Mouse (Mus musculus): ENCODE measurements around the gene Cyp3a59. TPM values are rescaled to one million over a fixed set of nuclear protein-coding genes. Genes with fewer than 3 reads are reported as not detected.
"Not testable (repeated sequence)": the region's sequence is repeated elsewhere in the genome, so short reads cannot be mapped to it uniquely, and the experiment has no call there.

Cyp3a59 gene
- polyA plus RNA-seq (2015; fragmentation: Nextera tagmentation; extraction: Ambion mirVana): not detected in 2 replicates

DNA sequence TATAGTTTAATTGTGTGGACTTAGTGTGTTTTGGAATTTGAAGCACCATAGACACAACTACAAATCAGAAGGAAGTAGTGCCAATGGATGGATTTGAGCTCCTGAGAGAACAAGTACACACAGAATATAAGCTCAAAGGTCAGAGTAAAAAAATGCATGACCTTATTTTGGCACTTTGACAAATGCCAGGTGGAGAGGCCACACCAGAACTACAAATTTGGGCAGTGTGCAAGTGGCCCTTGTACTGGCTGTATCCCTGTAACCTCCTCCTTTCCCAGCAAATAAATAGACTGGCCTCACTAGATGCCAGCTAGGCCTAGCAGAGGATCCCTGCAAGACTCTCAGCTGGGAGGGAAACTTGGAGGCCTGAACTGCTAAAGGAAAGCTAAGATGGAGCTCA, at the start of gene Cyp3a59:
TSS of gene Cyp3a59 (plus strand) at position 313 of the 400 bp plus-strand sequence.
- not testable (repeated sequence) for H3K27me3 ChIP-seq (replicated peaks; ENCODE audit: control insufficient read depth, insufficient read depth, low read length); H3K4me1 ChIP-seq (replicated peaks; ENCODE audit: control insufficient read depth, insufficient read depth, low read length); H3K4me3 ChIP-seq (ENCODE audit: low read depth, low read length); ATAC-seq; H3K36me3 ChIP-seq (ENCODE audit: control insufficient read depth, insufficient read depth); H3K27ac ChIP-seq (ENCODE audit: low read depth, low read length); H3K4me2 ChIP-seq (replicated peaks; ENCODE audit: low read depth); H3K9me3 ChIP-seq (ENCODE audit: control insufficient read depth); H3K9ac ChIP-seq (ENCODE audit: low read depth, low read length)

DNA sequence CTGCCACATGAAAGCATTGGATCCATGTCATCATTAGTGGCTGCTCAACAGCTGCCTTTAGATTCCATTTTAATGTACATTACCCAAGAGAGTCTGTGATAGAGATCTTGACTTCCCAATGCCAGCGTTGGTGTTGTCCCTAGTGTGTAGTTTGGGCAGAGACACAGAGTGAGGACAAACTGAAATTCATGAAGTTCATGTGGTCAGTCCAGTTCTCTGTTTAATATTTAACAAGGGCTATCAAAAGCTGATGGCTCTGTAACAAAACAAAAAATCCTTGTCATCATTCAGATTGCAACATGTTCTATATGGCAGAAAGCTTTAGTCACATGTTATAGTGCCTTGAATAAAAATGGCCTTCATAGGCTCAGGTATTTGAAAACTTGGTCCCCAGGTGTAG, 9.0 kb upstream of the Cyp3a59 start:
- H3K36me3 ChIP-seq (ENCODE audit: control insufficient read depth, insufficient read depth): no peaks in the 10 kb centered on the region
- ATAC-seq: peak; percentile 31; the same call in 1 of the 2 replicates
- no peaks in the 10 kb centered on the region for H3K4me1 ChIP-seq (replicated peaks; ENCODE audit: control insufficient read depth, insufficient read depth, low read length)
- no peak overlapping the region for H3K4me3 ChIP-seq (ENCODE audit: low read depth, low read length)
- WGBS: 41% methylated on average over 1 of the region's 1 CpGs
- H3K9ac ChIP-seq (ENCODE audit: low read depth, low read length): no peak overlapping the region
- no peak for TF ChIP-seq CTCF (IDR thresholded peaks at IDR 0.05; ENCODE audit: low read depth)
- H3K9me3 ChIP-seq (ENCODE audit: control insufficient read depth): no peaks in the 10 kb centered on the region
- no peak overlapping the region for H3K4me2 ChIP-seq (replicated peaks; ENCODE audit: low read depth)
- H3K27me3 ChIP-seq (replicated peaks; ENCODE audit: control insufficient read depth, insufficient read depth, low read length): no peaks in the 10 kb centered on the region
- no peak overlapping the region for H3K27ac ChIP-seq (ENCODE audit: low read depth, low read length)

DNA sequence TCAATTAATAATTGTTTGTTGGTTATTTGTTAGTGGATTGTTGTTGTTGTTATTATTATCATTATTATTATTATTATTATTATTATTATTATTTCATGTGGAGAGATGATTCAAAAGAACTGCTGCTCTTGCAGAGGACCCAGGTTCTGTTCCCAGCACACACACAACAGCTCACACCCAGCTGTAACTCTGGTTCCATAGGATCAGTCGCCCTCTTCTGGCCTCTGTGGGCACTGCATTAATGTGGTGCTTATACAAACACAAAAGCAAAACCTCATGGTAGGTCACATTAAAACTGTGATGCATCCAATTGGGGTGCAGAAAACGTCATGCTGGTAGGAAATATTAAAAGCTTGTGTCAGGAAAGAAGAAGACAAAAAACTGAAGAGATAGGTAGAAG, 68.8 kb downstream of the Cyp3a59 start:
- H3K27ac ChIP-seq (ENCODE audit: low read depth, low read length): no peak overlapping the region
- 32% methylated on average over 2 of the region's 2 CpGs for WGBS
- peak; percentile 25; the same call in 1 of the 2 replicates for TF ChIP-seq CTCF (IDR thresholded peaks at IDR 0.05; ENCODE audit: low read depth)

DNA sequence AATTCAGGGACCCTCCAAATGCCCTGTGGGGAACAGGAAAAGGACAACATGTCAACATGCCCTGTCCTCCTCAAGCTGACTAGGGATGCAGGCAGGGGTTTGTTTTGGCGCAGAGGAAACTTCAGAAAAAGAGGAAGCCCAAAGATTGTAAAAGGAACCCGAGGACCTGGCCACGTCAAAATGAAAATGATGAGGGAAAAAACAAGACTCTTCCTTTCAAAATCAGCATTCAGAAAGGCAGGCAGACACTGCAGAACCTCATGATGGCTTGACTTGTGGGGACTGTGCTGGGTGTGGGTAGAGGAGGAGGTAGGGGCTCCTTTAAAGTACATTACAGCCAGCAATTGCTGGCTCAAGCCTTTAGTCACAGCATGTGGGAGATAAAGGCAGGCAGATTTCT, 71.4 kb downstream of the Cyp3a59 start:
- no peak for ATAC-seq
- Histone ChIP-seq H3K4me2 (replicated peaks; ENCODE audit: low read depth) (no peak overlapping the region), H3K27me3 (replicated peaks; ENCODE audit: control insufficient read depth, insufficient read depth, low read length) (no peaks in the 10 kb centered on the region), H3K9ac (ENCODE audit: low read depth, low read length) (no peak overlapping the region), H3K4me1 (replicated peaks; ENCODE audit: control insufficient read depth, insufficient read depth, low read length) (no peaks in the 10 kb centered on the region), H3K9me3 (ENCODE audit: control insufficient read depth) (no peaks in the 10 kb centered on the region), H3K27ac (ENCODE audit: low read depth, low read length) (no peak overlapping the region), H3K4me3 (ENCODE audit: low read depth, low read length) (no peak overlapping the region), H3K36me3 (ENCODE audit: control insufficient read depth, insufficient read depth) (no peaks in the 10 kb centered on the region)
- no peak for TF ChIP-seq CTCF (IDR thresholded peaks at IDR 0.05; ENCODE audit: low read depth)
- 71% methylated on average over 3 of the region's 3 CpGs for WGBS

More for the DNA sequence above, 68.8 kb downstream of the Cyp3a59 start:
- H3K9me3 ChIP-seq (ENCODE audit: control insufficient read depth): no peaks in the 10 kb centered on the region
- no peak overlapping the region for H3K9ac ChIP-seq (ENCODE audit: low read depth, low read length)
- ATAC-seq: no peak
- no peak overlapping the region for H3K4me2 ChIP-seq (replicated peaks; ENCODE audit: low read depth)
- H3K4me1 ChIP-seq (replicated peaks; ENCODE audit: control insufficient read depth, insufficient read depth, low read length): no peaks in the 10 kb centered on the region
- H3K36me3 ChIP-seq (ENCODE audit: control insufficient read depth, insufficient read depth): no peaks in the 10 kb centered on the region
- no peak overlapping the region for H3K4me3 ChIP-seq (ENCODE audit: low read depth, low read length)
- no peaks in the 10 kb centered on the region for H3K27me3 ChIP-seq (replicated peaks; ENCODE audit: control insufficient read depth, insufficient read depth, low read length)

DNA sequence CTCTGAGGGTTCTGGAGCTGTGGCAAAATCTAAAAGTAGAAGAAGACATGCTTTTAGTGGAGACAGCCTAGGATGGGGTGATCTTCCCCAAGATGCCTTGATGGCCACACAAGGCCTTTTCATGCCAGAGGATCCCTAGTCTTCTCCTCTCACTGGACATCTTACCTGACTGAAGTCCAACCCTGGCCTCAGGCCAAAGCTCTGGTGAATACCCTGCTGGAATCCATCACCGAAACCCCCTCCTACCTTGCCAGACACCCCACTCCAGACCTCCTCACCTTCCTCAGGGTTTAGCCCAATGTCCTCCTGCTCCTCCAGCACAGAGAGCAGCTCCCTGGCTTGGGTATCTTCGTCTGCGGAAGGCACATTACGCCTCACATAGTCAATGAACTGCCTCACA, 79.3 kb downstream of the Cyp3a59 start:
- H3K27ac ChIP-seq (ENCODE audit: low read depth, low read length); H3K36me3 ChIP-seq (ENCODE audit: control insufficient read depth, insufficient read depth); H3K9ac ChIP-seq (ENCODE audit: low read depth, low read length); H3K9me3 ChIP-seq (ENCODE audit: control insufficient read depth); H3K27me3 ChIP-seq (replicated peaks; ENCODE audit: control insufficient read depth, insufficient read depth, low read length); H3K4me1 ChIP-seq (replicated peaks; ENCODE audit: control insufficient read depth, insufficient read depth, low read length); H3K4me3 ChIP-seq (ENCODE audit: low read depth, low read length); H3K4me2 ChIP-seq (replicated peaks; ENCODE audit: low read depth); ATAC-seq: not testable (repeated sequence)
- 88% methylated on average over 4 of the region's 4 CpGs for WGBS

DNA sequence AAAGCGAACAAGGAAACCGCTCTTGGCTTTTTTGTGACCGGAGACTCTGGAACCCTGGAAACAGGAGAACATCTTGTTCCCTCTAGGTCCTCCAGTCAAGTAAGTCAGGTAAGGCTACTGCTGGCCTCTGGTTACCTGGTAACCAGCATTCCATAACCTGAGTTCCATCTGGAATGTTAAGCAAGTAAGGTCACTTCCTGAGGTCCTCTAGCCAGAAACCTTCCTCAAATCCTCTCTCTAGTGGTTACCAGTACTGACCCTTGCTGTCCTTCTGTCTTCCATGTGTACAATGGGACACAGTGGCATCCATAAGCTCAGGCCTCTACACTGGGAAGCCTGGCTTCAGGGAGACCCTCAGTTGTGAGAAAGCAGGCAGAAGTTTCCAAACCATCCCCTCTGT, 81.4 kb downstream of the Cyp3a59 start, which contains the start of gene Gm5565:
TSS of gene Gm5565 (minus strand) at position 101 of the 400 bp plus-strand sequence.
- not testable (repeated sequence) for H3K27me3 ChIP-seq (replicated peaks; ENCODE audit: control insufficient read depth, insufficient read depth, low read length); H3K9me3 ChIP-seq (ENCODE audit: control insufficient read depth); H3K9ac ChIP-seq (ENCODE audit: low read depth, low read length); H3K4me3 ChIP-seq (ENCODE audit: low read depth, low read length); ATAC-seq; H3K4me2 ChIP-seq (replicated peaks; ENCODE audit: low read depth); H3K27ac ChIP-seq (ENCODE audit: low read depth, low read length); H3K36me3 ChIP-seq (ENCODE audit: control insufficient read depth, insufficient read depth); H3K4me1 ChIP-seq (replicated peaks; ENCODE audit: control insufficient read depth, insufficient read depth, low read length)
- WGBS: 92% methylated on average over 3 of the region's 3 CpGs

Other genes with a start within 250 kb of the Cyp3a59 start
- 0.26 and 0.29 TPM in 2 replicates for gene Cyp3a11, start 199.3 kb upstream of the Cyp3a59 start, polyA plus RNA-seq (2015; fragmentation: Nextera tagmentation; extraction: Ambion mirVana)
- gene Cyp3a25, start 69.6 kb upstream of the Cyp3a59 start, polyA plus RNA-seq (2015; fragmentation: Nextera tagmentation; extraction: Ambion mirVana): 0.96 and 1.1 TPM in 2 replicates
- not detected in 2 replicates for gene Gm5565, start 81.3 kb downstream of the Cyp3a59 start, polyA plus RNA-seq (2015; fragmentation: Nextera tagmentation; extraction: Ambion mirVana)
- not detected in 2 replicates for gene Gm6309, start 91.5 kb downstream of the Cyp3a59 start, polyA plus RNA-seq (2015; fragmentation: Nextera tagmentation; extraction: Ambion mirVana)
- 0.35 TPM in 1 of 2 replicates, not detected in the other for gene 1700001J03Rik, start 106.0 kb downstream of the Cyp3a59 start, polyA plus RNA-seq (2015; fragmentation: Nextera tagmentation; extraction: Ambion mirVana)
- gene Rnf6, start 142.3 kb downstream of the Cyp3a59 start, polyA plus RNA-seq (2015; fragmentation: Nextera tagmentation; extraction: Ambion mirVana): 34.6 and 38.6 TPM in 2 replicates
- 24.6 and 27.3 TPM in 2 replicates for gene Cdk8, start 152.0 kb downstream of the Cyp3a59 start, polyA plus RNA-seq (2015; fragmentation: Nextera tagmentation; extraction: Ambion mirVana)

Data from intestine, postnatal 0 days (tissue).